Mouse (Mus musculus) mature B cell (primary cell): ENCODE data around the gene Abcc8.

Experiments used
- in situ Hi-C: fragments of 300-500 bp; cut with MboI; formaldehyde crosslinking; loops from 2 replicates; pipeline ENCODE4 v1.14.3; 2019

Gene Abcc8

DNA sequence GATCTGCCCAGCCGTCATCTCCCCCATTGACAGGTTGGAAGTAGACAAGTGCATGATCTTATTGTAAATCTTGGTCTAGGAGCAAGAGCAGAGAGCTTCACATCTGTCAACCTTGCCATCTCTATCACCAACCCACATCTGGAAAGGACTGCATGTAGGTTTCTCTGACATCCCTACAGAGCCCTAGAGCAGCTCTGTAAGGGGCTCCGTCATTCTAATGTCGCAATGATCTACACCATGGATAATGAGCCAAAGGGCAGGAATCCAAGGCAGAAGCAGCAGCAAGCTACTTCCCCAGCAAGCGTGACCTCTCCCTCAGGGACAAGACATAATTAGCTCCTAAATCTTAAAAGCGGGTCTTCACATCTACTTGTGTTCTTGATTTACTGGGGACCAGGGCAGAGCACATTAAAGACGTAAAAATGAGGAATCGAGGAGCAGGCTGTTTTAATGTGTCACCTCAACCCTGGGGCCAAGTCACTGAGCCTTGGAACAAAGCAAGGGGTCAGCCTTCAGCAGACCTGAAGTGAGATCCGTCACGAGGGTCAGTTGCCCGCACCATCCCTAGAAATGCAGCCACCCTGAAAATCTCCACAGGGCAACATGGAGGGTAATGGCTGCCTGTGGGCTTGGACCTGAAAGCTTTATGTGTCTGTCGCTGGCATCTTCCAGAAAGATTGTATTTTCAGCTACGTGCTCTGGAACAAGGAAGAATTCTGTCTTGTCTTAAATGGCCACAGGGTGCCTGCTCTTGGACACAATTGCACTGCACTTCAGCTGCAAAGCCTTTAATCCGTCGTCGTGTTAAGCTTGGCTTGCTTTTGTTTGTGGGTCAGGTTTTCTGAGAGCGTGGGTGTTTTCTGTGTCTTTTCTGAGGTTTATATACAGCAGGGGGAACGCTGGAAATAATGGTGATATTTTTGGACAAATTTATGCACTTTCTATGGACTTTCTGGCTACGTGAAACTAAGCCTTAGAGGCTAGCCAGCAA, 25.0 kb downstream of the Abcc8 start:
- in situ Hi-C loops = no loop called here

DNA sequence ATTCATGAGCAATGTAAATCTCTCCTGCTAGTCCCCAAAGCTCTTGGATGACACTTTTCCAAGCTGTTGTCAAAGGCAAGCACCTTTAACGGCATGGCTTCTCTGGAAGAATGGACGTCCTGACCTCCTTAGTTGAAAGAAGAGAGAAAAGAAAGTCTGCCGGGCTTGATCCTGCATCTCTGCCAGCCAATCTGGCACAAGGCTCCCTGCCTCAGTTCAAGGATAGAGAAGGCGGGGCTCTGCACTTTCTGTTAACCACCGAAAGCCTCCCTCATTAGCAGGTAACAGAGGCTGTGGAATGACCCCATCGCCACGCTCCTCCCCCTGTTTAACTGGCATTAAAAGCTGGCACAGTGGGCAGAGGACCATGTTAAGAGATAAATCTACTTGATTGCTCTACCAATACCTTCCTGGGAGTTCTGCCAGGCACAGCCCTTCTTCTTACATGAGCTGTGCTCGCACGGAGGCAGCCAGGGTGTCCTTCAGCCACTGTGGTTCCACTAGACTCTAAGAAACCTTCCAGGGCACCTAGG, 26.9 kb downstream of the Abcc8 start:
- in situ Hi-C loops = no loop called here

DNA sequence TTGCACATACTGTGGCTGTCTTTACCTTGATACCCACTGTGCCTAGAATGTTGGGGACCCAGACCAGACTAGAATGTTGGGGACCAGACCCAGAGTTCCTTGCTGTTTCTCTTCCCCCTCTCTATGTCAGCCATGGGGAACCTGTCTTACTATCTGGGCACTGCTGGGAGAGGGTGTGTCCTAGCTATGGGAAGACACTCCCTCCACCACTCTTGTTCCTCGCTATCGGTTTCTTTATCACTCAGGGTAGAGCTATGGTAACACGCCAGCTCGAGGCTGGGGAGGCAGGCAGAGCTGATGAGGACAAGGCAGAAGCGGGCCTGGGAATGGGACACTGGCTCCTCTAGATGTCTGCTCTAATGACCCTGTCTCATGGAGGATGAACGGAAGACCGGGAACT, 32.4 kb downstream of the Abcc8 start:
- in situ Hi-C loops = no loop called here

DNA sequence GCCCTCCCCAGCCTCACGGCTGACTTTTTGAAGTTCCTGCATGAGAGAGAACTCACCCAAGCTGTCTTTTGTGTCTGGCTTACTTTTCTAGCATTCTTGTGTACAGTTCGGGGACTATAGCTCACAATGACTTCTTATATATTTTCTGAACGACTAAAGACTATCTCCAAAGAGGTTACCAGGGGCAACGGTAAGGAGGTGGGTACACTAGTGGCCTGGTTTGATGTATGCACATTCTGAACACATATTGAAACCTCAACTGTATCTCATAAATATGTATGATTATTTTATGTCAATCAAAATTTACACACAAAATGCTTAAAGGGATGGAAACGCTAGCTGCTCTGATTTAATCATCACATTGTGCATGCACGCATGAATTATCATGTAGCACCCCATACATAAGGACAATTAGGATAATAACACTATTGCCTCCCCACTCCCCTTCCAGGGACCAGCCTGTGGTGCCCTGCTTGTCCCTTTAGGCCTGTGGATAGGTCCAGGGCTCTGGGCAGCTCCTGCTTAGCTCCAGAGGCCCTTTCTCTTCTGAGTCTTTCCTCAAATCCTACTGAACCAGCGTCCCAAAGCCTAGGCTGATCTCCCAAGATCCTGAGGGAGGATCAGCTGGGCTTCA, 33.0 kb downstream of the Abcc8 start:
- in situ Hi-C loops = no loop called here

DNA sequence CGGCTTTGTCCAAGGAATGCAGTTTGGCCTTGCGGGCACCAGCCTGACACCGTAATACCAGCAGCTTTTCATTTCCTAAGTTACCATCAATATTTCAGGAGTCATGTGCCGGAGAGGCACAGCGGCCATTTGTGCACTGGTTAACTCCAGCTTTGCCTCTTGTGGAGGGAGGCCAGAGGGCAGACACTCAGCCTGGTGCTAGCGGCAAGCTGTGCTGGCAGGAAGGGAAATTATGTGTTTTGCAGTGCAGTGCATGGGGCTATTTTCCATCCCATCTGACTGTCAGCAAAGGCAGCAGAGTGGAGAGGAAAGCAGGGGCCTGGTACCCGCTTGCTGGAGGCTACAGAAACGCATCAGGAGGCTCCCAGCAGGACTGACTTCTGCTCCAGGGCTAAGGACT, 35.8 kb downstream of the Abcc8 start:
- in situ Hi-C loops = no loop called here

DNA sequence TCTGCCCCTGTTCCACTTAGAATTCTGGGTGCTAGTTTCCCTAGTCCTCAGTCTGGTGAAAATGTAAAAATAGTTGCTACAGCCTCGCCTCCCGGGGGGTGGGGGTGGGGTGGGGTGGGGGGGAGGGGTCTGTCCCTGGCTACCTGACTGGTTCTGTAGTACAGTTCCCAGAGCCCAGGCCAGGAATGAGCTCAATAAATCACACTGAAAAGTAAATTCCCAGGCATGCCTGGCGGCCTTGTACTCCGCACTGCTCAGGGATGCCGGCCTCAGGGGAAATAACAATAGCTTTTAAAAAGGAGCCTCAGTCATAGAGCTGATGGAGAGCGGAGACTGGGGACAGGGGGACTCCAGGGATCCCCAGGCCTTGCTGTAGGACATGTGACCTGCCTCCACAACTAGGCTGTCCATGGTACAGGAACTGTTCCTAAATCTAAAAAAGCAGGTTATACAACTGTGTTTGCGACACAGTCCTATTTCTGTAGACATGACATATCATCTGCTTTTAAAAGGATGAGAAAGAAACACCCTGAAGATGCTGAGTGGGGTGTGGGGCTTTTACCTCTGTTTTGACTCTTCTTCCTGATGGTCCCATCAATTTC, 41.4 kb downstream of the Abcc8 start:
- in situ Hi-C loops = no loop called here

DNA sequence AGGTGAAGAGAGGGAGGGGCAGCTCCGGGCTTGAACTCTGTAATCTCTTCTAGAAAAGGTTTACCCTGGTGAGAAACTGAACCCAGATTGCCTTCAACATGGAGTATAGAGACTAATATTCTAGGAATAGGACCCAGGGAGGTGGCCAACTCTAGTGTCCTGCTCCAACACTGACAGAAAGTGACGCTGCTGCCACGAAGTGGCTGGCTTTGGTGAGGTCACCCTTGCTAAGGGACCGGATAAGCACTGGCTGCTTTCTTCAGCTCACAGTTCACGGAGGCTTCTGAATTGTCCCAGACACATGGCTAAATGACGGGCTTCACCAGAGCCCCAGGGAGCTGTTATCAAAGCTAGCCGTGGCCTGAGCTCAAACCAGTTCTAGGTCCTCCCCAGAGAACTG, 46.0 kb downstream of the Abcc8 start:
- in situ Hi-C loops = no loop called here

DNA sequence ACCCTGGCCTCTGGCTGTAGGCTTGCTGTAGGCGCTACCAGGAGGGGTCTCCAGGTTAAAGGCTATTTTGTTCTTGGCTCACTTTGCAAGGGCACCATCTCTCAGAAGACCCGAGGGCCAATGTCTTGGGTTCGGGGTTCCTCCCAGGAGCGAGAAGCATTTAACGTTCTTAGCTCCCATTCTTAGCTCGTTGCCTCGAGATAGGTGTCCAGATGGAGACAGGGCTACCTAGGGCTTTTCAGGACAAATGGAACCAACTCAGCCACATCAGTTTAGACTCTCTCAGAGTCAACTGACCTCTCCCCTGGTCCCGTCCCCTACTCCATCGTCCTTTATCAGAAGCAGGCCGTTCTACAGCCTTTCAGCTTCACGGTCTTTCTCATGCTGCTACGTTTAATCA, 47.6 kb downstream of the Abcc8 start:
- in situ Hi-C loops = no loop called here

DNA sequence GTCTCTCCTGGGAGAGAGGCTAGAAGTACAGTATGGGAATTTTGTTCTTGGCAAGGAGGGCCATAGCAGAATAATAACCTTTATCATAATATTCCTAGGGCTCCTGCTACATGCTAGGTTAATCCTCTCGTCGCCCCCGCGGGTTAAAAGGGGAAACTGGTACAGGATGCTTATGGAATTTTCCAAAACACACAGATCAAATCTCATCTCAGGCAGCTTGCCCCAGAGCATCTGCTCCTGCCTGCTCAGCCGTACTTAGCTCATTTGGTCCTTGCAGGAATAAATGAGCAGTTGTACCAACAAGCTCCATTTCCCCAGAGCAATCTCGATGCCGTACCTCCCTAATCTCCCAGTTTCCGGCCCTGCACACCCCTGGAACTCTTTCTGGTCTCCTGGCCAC, 48.0 kb downstream of the Abcc8 start:
- in situ Hi-C loops = no loop called here

DNA sequence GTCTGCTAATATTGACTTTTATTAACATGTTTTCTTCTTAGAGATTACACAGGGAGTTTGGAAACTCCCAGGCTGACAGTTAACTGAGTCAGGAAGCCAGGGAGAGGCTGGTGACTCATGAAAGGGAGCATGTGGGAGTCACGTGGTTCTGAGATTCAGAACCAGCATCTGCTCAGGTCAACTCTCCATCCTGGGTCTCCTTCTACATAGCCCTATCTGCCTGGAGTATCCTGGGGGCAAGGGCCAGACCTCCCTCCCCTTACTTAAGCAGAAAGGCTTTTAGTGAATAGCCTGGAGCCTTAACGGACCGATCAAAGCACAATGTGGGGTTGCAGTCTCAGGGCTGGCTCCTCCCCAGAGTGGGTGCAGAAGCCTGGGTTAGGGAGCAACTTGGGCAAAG, 48.6 kb downstream of the Abcc8 start:
- in situ Hi-C loops = no loop called here

DNA sequence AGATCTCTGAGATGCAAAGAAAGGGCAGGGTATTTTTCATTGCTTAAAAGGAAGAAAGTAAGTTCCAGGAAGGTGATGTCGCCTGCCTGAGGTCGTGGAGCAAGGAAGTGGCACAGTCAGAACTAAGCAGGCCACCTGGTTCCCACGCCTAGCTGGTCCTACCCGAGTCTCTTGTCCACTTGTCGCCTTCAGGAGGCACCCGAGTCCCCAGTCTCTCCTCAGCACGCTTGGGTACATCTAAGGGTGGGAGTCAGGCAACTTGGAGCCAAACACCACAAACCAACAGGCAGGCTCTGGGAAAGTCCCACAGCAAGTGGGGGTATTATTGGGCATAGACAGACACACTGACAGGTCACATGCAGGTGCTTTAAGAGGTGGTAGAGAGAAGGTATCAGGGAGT, 49.1 kb downstream of the Abcc8 start:
- in situ Hi-C loops = no loop called here

DNA sequence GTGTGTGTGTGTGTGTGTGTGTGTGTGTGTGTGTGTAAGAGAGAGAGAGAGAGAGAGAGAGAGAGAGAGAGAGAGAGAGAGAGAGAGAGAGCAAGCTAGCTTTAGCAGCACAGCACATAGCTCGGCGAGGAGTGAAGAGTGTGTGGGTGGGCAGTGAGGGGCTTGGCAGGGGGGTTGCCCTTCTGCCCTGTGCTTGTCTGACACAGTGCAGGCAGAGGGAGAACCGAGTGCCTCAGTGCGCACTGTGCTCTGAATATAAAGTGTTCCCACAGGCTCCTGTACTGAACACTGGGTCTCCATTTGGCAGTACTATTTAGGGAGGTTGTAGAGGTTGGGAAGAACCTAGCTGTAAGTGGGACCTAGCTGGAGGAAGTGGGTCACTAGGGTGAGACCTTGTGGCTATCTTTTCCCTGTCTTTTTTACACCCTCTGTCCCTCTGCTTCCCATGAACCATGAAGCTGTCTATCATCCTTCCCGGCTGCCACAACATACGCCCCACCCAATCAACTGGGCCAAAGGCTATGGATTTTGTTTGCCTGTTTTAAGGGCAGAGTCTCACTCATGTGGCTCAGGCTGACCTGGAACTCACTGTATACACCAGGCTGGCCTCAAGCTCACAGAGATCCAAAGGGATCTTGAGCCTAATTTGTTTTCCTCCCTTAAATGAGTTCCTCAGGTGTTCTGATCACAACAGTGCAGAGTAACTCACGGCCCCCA, 50.2 kb downstream of the Abcc8 start:
- in situ Hi-C loops = no loop called here

DNA sequence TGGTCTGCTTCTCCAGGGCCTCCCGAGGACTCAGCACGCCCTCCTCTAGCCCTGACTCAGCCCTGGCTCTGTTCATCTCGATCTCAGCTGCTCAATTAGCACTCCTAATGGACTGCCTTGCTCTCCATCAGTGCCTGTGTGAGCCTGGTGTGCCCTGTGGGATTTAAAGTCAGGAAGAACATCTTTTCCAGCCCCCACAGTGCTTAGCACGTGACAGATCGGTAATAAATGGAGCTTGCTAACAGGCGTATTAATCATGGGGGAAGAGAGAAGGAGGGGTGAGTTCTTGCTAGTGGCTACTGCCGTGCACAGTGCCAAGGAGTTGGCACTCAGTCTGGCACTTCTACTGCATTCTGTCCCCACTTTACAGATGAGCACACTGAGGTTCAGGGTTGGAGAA, 51.6 kb downstream of the Abcc8 start:
- in situ Hi-C loops = no loop called here

DNA sequence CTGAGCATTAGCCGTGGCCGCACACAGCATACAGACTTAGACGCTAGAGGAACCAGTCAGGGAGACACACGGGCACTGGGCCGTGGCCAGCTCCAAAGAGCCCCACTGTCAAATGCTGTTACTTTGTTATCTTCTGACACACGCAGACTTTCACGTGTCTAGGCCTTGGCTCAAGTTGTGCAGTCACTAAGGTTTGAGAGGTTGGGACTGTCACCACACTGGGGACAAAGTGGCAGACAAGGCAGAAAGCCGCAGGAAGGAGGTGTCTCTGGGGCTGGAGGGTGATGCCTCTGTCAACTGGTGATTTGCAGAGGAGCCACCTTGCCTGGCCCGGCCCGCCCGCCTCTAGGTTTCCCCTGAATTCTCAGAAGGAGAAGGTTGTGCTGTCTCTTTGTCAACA, 54.5 kb downstream of the Abcc8 start:
- in situ Hi-C loops = no loop called here

DNA sequence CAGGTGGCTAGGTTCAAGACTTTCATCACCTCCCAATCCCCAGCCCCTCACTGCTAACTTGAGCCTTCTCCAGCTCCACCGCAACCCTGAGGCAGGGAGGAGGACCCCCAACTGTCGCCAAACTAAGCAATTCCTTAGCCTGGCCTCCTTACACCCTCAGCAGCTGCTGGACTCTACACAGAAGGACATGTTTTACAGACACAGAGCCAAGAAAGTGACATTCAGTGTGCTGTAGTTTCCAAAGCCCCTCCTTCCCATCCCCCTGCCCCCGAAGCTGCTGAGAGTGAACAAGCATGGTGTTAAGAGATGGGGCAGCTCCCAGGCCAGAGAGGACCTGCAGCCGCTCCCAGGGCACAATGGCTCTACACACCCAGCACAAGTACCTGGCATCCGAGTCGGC, 55.4 kb downstream of the Abcc8 start:
- in situ Hi-C loops = no loop called here

DNA sequence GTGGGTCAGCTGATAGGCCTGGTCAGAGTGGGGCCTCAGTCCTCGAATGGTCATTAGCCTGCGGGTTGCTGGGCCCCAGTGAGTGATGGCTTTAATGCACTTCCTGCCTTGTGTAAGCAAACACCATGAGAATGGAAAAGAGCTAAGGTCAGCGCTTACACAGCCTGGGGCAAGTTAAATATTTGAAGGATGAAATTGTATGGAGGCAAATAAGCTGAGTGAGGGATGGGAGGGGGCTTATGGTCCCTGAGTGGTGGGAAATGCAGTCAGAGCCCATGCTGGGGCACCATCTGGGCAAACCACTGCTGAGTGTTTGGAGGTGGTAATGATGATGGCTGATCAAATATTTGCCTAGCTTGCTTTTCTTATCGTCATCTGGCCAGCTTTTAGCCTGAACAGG, 56.9 kb downstream of the Abcc8 start:
- in situ Hi-C loops = no loop called here

DNA sequence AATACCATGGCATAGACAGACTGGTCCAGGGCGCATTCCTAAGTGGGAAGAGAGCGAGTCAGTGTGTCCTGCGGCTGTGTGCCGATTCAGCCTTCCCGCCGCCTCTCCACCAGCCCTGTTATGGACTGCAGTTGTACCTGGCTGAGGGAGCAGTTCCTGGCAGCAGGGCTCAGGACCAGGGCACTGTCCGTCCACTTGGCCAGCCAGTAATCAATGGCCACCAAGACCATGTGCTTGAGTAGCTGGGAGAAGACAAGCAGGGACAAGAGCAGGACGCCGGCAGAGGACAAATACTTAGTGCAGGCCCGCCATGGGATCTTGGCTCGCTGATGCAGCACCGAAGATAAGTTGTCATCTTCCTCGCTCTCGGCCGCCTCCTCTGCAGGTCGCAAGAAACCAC, 62.8 kb downstream of the Abcc8 start:
- in situ Hi-C loops = no loop called here

DNA sequence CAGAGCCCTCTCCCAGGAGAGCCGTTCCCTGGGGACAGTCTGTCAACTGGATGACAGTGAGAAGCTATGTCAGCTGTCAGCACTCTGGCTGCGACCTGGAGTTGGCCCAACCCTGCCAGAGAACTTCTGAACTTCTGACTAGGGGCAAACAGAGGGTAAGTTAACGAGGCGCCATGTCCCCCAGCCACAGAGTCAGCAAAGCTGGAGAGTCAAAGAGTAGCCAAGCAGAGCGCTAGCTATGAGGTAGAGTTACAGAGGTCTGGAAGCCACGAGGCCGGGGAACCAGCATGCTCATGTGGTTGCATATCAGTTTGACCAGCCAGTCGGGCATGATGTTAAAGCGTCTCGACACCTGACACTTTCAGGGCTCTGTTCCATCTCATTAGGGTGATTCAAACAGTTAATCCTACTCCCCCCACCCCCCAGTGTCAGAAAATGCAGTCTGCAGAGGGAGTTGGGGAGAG, 63.7 kb downstream of the Abcc8 start:
- in situ Hi-C loops = no loop called here

DNA sequence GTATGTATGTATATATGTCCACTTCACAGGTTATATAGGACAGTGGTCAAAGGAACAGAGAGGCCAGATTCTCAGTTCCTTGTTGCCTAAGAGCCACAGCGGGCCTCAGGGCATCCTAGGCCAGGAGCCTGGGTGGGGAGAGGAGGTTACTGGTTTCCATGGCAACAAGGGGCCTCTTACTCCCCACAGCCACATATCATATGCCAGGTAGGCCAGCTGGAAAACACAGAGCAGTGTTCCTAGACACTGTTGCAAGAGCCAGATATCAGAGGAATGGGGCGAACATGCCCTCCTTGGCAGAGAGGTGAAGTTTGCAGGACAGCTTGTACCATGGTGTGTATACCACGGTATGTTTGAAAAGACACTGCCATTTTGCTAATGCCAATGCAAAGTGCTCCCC, 66.4 kb downstream of the Abcc8 start:
- in situ Hi-C loops = no loop called here

DNA sequence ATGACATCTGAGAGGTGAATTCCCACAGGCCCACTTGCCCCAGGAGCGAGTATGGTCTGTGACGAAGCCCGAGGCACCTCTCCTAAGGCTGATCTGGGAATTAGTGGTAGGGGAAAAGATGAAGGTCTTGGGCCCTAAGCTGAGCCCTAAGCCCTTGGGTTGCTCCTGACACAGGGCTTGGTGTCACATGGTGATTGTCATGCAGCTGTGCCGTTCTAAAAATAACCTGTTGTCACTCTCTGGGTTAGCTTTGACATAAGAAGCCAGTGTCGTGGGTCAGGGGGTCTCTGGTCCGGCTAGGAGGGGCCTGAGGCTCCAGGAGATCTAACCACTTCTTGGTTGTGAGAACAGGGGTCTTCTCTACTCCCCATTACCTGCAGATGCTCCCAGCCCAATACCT, 67.9 kb downstream of the Abcc8 start:
- in situ Hi-C loops = no loop called here

DNA sequence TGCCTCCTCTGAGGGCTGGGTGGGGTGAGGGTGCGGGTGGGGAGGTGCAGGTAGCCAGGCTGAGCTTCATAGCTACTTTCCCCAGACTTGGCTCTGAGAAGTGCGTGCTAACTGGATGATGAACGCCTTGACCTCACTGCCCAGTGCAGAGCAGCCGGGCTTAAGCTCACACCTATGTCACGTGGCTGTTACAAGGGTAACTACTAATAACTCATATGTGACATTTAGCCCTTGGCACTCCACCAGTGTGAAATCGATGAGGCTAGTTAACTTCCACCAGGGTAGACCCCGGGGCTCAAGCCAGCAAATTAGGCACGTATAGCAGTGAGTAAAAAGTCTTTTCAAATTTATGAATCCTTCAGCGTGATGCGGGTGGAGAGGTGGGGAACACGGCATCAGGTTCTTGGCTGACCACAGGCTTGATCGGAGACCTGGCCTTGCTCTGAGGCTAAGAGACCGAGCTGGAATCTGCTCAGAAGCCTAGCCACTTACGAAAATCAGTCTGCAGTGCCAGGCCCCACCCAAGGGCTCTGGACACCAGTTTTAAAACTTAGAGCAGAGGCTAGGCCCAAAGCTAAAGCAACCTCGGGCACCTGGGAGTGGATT, 68.5 kb downstream of the Abcc8 start:
- in situ Hi-C loops = no loop called here

DNA sequence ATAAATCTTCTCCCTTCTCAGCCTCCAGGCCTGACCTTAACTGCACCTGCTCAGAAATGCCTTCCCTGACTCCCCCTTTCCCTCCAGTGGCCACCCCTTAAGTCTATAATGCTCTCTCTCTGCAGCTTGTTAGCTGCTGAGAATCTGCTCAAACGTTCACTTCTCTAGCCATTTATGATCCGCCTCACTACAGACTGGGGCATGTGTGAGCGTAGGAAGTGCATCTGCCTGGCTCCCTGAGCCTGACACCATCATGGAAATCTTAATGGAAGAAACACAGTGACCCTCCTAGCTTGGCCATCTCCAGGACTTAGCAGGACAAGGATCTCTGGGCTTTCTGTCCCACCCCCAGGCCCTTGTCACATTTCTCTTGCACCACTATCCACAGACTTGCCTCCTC, 69.8 kb downstream of the Abcc8 start:
- in situ Hi-C loops = no loop called here
